Mouse (Mus musculus) left cerebral cortex, adult 2 months (tissue): Measurements from ENCODE around the gene Gm9732. TPM values are rescaled to one million over a fixed set of nuclear protein-coding genes. Genes with fewer than 3 reads are reported as not detected.
"Not testable (repeated sequence)": the region's sequence is repeated elsewhere in the genome, so short reads cannot be mapped to it uniquely, and the experiment has no call there.

Source experiments
- DNase-seq, 2 experiments: peaks; one replicate each; pipeline ENCODE4 v3.0.0; 2021 to 2022; ENCODE audit warnings: low spot score in 2 of 2, mixed read lengths in 1 of 2; ENCODE audit errors: extremely low spot score in 1 of 2
- H3K27ac ChIP-seq: fragments of 200-600 bp; 2 replicates; pipeline ENCODE4 v1.8.1; 2022
- H3K4me3 ChIP-seq: fragments of 200-600 bp; 2 replicates; pipeline ENCODE4 v1.8.1; 2022
- intact Hi-C: fragments of 180-260 bp; cut with DNase I; formaldehyde crosslinking; loops from one replicate; pipeline ENCODE4 v1.15.1; 2025
- total RNA-seq, 2 experiments: library from RNA; stranded (reverse); gene quantifications; 2 replicates each; pipeline ENCODE4 v1.2.3; 2021

The Gm9732 gene
- total RNA-seq, 2 experiments from 2014 or later = 0.29 to 0.47 TPM

DNA sequence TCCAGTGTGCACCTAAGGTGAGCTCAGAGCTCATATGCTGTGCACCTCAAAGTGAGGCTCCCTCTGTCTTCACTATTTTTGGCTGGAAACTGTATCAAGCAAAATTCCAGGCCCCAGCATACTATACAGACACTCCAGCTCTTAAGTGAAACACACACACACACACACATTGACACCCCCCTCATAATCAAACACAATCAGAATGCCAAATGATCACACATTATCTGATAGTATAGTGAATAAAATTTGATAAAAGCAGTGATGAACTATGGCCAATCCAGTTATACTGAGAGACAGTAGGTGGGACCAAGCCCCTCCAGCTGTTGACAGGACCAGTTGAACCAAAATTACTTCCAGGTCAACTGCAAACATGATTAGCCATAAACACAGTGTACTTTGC lies 44.7 kb downstream of the Gm9732 start:
- intact Hi-C loops, DNase-seq, H3K4me3 ChIP-seq, H3K27ac ChIP-seq: not testable (repeated sequence)

DNA sequence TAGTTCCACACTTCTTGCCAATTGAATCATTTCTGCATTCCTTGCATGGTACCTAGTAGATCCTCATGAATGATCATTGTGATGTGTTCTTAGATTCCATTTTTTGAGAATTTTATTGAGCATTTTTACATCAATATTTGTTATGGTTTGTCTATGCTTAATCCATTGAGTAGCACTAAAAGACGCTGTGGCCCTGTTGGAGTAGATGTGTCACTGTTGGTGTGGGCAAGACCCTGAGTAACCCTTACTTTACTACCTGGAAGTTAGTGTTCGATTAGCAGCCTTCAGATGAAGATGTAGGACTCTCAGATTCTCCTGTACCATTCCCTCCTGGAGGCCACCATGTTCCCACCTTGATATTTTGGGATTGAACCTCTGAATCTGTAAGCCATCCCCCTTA lies 53.8 kb downstream of the Gm9732 start:
- intact Hi-C loops, H3K4me3 ChIP-seq, DNase-seq, H3K27ac ChIP-seq: not testable (repeated sequence)

DNA sequence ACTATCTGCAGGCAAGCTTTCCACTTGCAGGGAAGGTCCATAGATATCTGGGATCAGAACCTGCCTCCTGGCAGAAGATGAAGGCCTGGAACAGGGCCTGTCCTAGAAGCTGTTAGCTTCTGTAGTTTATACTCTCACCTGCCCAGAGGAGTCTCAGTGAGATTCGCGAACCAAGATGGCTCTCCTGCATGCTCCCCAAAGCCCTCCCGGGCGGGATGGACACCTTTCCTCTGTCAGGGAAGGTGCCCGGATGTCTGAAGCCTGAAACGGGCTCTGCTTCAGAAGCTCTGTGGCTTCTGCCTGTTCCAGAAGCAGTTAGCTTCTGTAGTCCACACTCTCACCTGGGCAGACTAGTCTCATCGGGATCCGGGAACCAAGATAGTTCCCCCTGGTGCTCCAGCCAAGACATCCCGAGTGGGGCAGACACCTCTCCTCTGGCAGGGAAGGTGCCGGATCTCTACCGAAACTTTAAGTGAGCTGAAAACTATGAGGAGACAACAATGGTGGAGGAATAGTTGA lies 56.6 kb downstream of the Gm9732 start:
- H3K4me3 ChIP-seq, H3K27ac ChIP-seq, DNase-seq, intact Hi-C loops: not testable (repeated sequence)

DNA sequence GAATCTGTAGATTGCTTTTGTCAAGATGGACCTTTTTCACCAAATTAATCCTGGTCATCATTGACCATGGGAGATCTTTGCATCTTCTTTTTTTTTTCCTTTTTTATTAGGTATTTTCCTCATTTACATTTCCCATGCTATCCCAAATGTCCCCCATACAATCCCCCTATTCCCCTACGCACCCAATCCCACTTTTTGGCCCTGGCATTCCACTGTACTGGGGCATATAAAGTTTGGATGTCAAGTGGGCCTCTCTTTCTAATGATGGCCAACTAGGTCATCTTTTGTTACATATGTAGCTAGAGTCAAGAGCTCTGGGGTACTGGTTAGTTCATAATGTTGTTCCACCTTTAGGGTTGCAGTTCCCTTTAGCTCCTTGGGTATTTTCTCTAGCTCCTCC lies 62.8 kb downstream of the Gm9732 start:
- DNase-seq, H3K4me3 ChIP-seq, intact Hi-C loops, H3K27ac ChIP-seq: not testable (repeated sequence)

DNA sequence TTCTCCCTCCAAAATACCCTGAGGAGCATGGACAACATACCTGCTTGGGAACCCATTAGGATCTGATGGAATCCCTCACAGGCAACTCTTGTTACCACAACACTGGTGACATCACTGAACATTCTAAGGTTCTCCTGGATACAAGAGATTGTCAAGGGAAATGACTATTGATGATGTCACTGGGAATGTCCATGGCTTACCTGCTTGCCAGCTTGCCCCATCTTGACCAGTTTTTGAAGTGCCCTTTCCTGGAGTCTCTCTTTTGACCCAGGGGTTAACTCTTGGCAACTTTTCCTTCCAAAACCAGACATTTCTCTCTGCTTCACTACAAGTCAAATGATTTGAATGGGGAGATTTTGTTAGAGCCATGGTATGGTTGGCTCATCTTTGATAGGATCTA lies 72.9 kb downstream of the Gm9732 start, which contains the start of gene 1700001F09Rik:
1700001F09Rik (minus strand) TSS at position 101 of the 400 bp plus-strand sequence.
- DNase-seq, intact Hi-C loops, H3K27ac ChIP-seq: not testable (repeated sequence)

DNA sequence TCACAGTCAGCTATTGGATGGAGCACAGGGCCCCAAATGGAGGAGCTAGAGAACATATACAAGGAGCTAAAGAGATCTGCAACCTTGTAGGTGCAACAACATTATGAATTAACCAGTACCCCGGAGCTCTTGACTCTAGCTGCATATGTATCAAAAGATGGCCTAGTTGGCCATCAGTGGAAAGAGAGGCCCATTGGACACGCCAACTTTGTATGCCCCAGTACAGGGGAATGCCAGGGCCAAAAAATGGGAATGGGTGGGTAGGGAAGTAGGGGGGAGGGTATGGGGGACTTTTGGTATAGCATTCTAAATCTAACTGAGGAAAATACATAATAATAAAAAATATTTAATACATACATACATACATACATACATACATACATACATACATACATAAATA lies 78.1 kb downstream of the Gm9732 start:
- H3K4me3 ChIP-seq, DNase-seq, intact Hi-C loops, H3K27ac ChIP-seq: not testable (repeated sequence)

More for the DNA sequence above, 72.9 kb downstream of the Gm9732 start, which contains the start of gene 1700001F09Rik:
- H3K4me3 ChIP-seq = not testable (repeated sequence)

Other genes with a start within 250 kb of the Gm9732 start
- not detected for gene Gm8094, start 198.4 kb upstream of the Gm9732 start, total RNA-seq
- under 1 TPM; 0.45 to 0.77 TPM for gene Gm8104, start 174.4 kb upstream of the Gm9732 start, total RNA-seq
- gene Gm7233, start 95.2 kb upstream of the Gm9732 start, total RNA-seq = 1 to 10 TPM in 1 of 2 experiments, under 1 TPM in 1; 0.88 to 1.2 TPM
- gene Gm8122, start 39.7 kb upstream of the Gm9732 start, total RNA-seq = not detected
- gene Gm8126, start 16.4 kb upstream of the Gm9732 start, total RNA-seq = 1 to 10 TPM; 1.1 to 2.1 TPM
- not detected for gene Gm8127, start 18.8 kb downstream of the Gm9732 start, total RNA-seq
- gene 1700001F09Rik, start 72.8 kb downstream of the Gm9732 start, total RNA-seq = 1 to 10 TPM in 1 of 2 experiments, under 1 TPM in 1; 0.79 to 1.0 TPM
- not detected for gene Gm8138, start 141.3 kb downstream of the Gm9732 start, total RNA-seq